Mouse (Mus musculus) thymus, postnatal 10 days (tissue): ENCODE data around the gene Zfp575.
A peak's percentile ranks its signal among the peaks of the same experiment; 100 is the strongest.

Source experiments
- DNase-seq, 2 experiments: peaks; one replicate each; pipeline ENCODE4 v3.0.0; 2021; ENCODE audit warnings: low spot score in 2 of 2

The Zfp575 gene

DNA sequence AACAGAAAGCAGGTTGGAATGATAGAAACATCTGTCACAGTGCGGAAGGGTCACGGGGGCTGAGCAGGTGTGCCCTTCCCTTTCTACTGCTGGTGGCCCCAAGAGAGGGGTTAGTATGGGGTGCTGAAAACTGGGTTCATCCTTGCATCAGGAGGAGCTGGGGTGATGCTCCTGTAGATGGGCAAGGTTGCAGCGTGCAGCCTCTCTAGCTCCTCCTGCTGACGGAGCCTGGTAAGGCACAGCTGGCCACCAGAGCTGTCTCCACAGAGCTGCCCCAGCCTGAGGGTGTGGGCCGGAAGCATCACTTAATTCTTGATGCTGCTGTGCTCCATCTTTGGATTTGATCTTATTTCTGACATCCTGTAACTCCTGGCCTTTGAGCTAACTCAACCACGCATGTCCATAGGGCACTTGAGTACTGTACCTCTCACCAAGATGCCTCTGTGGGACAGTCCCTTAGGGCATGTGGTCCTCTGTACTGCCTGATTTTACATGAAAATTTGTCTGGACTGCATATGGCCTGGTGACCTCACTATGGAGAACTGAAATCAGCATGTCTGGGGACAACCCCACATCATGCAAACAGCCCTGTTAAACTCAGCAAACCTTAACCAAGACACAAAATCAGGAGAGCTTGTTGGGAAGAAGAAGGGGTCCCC, 22.7 kb downstream of the Zfp575 start:
- peak; percentile 52 to 82 for DNase-seq

DNA sequence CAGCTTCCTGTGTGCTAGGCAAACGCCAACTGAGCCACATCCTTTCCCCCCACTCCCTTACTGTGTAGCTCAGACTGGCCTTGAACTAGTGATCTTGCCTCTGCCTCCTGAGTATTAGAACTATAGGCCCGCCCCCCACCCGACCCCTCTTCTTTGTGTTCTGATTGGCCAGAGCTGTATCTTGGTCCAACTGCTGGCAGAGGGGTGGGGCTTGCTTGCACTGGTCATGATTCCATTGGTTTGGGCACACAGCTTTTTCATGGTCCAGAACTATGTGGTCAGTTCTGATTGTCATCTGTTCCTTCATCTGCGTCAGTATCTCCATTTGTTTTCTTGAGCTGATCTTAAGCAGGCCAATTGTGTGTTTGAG, 23.6 kb downstream of the Zfp575 start:
- DNase-seq: no peak

DNA sequence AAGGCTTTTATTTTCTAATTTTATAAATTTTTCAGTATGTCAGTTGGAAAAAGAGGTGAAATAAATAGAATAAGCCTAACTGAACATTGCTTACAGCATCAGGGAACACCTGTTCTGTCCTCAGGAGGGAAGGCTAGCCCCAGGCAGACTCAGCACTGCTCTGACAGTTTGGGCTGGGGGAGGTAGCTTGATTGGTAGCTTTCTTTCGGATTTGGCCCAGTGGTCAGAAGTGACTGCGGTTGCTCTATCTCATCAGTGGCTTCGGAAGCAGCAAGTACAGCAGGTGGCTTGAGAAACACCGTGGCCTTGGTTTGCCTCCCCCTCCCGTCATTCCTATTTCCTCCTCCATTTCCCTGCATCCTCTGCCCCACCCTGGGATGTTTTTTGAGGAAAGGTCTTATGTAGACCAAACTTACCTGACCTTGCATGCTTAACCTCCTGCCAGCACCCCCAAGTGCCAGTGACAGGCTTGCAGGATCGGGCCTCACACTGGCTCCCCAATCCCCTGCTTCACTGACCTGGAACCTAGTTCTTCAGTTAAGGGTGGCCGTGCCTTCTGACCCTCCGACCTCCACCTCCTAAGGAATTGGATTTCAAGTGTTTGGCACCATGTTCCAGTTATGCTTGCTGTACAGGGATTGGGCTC, 24.1 kb downstream of the Zfp575 start:
- DNase-seq: no peak

DNA sequence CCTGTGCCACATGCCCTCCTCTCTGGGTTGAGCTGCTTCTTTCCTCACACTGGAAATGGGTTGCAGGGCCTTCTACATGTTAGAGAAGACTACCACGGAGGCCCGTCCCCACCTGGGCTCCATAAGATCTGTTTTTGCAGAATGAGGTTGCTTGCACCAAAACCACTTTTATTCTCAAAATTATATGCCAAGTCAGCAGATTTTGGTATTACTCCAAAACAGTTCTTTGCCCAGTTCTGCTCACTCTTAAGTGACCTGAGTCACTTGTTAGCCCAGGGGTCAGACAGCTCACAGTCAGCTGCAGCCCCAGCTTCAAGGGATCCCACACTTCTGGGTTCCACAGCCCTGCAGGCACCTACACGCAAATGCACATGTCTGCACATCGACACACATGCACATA, 26.0 kb downstream of the Zfp575 start:
- DNase-seq: no peak

DNA sequence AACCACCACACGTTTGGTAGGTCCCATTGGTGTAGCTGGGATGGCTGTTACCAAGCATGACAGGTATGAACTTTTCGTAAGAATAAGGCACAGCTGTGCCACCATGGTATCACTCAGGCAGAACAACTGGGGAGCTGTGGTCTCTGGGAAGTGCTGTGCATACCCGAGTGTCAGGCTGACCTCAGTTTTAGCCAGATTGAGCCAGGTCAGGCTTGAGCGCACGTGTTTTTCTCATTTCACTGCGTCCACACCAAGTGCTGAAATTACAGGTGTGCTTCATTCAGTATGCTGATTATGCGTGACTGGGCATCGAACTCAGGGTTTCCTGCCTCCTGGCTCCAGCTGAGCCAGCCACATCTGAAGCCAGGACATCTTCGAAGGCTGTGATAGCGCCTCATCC, 31.7 kb downstream of the Zfp575 start:
- no peak for DNase-seq

DNA sequence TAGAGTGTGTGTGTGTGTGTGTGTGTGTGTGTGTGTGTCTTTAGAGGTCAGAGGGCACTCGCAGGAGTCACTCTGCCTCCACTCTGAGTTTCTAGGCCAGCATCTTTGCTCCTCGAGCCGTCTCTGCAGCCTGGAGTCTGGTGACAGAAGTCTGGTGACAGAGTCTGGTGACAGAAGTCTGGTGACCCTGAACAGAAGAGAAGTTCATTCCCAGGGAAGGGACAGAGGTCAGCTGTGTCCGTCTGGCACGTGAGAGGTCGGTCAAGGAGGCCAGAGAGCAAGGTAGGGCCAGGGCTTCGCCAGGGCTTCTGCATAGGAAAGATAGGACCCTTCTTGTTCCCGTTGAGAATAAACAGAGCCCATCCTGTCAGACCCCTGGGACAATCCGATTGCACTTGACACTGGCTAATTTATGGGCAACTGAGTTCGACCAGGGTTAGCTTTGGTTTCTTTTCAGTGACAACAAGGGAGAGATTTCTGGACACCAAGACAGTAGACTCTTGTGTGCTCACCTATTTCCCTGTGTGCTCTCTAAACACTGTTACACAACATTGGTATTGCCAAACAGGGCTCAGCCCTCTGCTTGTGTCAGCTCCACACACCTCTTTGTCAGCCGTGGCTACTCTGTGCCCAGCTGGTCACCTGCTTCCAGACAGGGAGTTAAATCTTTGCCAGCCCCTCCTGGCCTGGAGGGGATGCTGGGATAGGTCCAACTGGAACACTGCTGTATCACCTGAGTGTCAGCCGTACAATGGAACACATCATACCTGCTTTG, 35.3 kb downstream of the Zfp575 start:
- DNase-seq: no peak

DNA sequence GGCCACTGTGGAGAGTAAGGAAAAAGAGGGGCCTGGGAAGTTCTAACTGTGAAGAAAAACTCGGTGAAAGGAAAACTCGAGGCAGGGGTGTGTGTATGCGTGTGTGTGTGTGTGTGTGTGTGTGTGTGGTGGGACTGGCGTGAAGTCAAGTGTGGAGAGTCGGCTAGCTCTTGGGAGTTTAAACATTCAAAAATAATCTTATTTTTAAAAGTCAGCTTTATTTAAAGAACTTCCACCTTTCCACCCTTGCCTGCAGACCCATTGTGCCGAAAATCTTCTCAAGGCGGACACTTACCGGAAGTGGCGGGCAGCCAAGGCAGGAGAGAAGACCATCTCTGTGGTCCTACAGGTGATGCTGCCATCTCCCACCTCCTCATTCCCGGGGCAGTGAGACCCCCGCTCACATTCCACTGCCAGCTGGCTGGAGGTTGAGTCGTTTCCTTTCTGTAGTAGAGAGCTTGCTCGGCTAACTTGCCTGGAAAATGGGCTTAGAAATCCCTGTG, 39.9 kb downstream of the Zfp575 start:
- no peak for DNase-seq

DNA sequence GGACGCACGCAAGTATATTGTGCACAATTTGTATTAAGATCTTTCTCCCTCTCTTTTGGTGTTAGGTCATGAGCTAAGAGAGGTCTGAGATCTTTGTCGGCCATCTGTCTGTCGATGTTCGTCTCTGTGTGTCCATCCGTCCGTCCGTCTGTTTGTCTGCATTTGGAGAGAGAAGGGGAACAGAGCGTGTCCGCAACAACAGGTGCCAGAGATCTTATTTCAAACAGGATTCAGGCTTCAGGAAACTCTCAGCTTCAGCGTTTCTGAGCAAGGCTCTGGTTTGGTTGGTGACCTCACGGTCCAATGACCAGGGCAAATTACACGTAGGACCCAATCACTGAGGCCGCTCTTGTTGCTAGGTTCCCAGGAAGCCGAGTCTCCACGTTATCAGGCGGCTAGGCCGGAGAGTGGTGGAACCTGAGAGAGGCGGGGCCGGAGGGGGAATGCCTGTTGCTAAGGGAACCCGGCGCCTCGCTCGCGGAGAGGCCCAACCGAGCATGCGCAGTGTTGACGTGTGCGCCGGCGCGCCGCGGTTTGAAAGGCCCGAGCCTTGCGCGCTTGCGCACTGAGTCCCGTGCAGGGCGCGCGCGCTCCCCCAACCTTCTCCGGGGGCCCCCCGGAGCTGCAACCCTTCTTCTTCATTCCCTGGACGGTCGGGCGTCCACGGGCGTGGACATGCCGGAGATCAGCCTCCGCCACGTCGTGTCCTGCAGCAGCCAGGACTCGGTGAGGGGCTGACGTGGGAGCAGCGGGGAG, 40.6 kb downstream of the Zfp575 start:
- DNase-seq: peak; percentile 95 to 98

DNA sequence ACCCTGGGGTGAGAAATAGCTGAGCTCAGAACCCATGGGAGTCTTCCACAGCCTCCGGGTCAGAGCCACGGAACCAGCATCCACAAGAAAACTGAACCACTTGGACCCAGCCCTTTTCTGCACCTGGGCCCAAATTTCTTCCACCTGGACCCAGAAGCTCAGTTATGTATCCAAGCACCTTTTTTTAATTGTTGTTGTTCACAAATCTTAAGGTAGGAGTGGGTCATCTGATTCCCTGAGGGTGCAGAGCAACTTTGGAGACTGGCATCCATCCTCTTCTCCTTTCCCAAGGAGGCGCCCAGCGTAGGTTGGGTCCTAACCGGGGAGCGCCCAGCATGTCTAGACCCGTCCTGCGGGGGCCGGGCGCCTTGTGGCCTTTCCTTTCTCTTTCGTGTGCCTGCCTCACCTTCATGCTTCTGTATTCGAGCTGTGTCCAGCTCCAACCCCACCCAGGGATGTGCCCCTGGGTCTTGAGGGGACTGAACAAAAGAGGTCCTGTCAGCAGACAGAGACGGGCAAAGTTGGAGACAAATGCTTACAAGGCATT, 41.3 kb downstream of the Zfp575 start, which contains the start of the genes Pinlyp and Xrcc1:
TSS of gene Pinlyp (minus strand) at position 51 of the 547 bp plus-strand sequence.
TSS of gene Xrcc1 (plus strand) at position 222 of the 547 bp plus-strand sequence.
- DNase-seq: no peak

DNA sequence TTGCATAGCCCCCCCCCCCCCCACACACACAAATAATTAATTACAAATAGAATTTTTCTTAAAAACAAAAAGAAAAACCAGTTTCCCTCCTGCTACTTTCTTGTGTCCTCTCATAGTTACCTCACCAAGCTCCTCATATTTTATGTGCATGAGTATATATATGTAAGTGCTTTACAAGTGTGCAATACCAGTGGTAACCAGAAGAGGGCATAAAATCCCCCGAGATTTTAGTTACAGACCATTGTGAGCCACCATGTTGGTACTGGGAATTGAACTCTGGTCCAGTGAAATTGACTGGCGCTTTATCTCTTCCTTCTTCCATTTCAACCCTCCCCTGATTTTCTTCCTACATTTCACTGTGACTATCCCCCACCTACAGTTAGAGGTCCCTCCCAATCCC, 42.9 kb downstream of the Zfp575 start:
- DNase-seq: no peak

DNA sequence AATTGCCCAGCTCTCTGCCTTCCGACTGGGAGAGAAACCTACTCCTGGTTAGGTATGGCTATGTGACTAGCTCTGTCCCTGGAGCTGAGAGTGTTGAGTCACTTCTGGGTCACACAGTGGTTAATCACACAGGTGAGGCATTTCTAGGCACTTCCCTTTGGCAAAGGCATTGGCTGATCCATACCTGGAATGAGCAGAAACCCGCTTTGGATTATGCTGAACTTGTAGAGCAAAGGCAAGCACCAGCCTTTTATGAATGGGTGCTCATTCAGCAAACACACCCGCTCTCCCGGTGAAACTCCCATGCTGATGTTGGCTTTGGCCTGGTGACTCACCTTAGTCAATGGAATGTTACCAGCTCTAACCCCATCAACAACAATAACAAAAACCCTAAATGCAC, 47.8 kb downstream of the Zfp575 start:
- DNase-seq: no peak

DNA sequence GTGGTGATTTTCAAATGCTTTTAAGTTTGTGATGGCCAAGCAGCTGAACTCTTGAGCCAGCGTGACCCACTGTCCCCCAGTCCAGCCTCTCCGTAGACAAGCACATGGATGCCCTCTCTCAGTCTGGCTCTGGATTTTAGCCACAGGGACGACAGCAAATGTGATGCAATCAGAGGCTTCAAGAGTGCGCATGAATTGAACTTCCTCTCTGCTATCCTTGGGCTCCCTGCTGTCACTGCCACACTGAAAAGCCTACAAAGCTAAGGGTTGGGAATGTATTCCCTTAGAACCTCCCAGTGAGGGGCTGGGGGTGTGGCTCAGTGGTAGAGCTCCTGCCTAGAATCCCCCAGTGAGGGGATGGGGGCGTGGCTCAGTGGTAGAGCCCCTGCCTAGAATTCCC, 48.7 kb downstream of the Zfp575 start:
- DNase-seq: no peak

DNA sequence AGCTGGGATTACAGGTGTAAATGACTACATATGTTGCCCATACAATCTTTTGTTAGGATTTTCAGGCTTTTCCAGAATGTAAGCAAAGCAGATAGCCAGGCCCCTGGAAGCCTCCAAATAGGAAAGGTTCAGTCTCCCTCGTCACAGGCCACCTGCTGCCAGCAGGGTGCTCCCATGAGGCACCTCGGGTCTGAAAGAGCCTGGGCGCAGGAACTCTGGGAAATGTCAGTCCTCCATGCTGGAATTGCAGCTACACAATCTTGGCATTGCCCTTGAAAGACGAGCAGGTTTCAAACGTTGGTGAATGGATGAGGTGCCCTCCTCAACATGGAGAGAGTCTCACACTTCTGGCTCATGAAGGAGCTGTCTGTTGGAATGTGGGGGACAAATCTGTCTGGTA, 49.3 kb downstream of the Zfp575 start:
- no peak for DNase-seq

DNA sequence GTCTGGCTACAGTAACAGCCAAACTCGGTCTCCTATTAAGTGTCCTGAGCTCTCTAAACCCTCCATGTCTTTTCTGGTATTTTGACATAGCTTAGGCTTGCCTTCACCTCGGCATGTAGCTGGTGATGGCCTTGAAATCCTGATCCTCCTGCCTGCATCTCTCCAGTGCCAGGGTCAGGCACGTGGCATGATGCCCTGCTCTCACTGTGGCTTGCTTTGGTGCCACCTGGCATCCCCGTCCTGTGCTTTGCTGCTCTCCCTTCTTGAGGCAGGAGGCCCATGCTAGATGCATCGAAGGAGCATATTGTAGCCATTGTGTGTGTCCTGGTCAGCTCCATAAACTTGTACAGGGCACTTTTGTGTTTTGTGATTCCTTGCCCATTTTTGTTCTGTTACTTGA, 49.9 kb downstream of the Zfp575 start:
- DNase-seq: no peak

DNA sequence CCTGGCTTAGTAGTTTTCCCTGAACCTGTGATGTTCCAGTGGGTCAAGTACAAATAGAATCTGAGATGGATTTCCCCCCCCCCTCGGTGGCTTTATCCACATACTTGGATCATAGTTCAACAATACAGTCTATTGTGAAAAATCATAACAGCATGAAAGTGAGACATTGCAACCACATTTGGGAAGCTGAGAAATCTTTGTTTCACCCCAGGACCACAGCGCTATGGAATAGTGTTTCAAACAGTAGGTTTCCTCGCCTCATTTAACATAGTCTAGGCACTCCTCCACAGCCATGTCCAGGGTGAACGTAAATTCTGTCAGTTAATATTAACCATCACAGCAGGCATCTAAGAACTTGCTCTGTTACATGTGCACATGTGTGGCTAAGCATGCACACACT, 50.4 kb downstream of the Zfp575 start:
- DNase-seq: no peak

DNA sequence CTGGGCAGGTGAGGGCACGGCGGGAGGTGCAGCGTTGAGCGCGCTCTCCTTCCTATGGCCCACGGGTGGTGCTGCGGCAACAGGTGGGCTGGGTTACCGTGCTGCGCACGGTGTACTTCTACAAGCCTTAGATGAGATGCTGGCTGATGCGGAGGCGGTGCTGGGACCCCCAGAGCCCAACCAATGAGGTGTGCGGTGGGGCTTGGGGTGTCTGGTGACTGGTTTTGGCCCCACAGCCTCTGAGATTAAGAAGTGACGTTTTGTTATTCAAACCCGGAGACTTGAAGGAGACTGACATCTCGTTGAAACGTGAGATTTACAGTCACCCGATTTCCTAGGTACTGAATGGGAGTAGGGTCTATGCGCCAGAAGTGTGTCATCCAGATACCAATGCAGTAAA, 53.1 kb downstream of the Zfp575 start:
- DNase-seq: no peak
